Mouse (Mus musculus) liver, embryonic 14.5 days (tissue): ENCODE measurements at regions not wholly inside any gene's neighbourhood (a gene's known extent, or its start where the extent isn't known, plus 50 kb on each side); places are given as distances from the start of the nearest gene placed in this dataset.

ENCODE experiments used
- CTCF ChIP-seq: IDR thresholded peaks from 2 replicates; pipeline ENCODE4 v1.5.1; 2016; ENCODE audit warnings: antibody characterized with exemption, low read depth, control low read depth
- EP300 ChIP-seq: IDR thresholded peaks from 2 replicates; pipeline ENCODE4 v1.6.1; 2016; ENCODE audit warnings: antibody characterized with exemption, low read depth

DNA sequence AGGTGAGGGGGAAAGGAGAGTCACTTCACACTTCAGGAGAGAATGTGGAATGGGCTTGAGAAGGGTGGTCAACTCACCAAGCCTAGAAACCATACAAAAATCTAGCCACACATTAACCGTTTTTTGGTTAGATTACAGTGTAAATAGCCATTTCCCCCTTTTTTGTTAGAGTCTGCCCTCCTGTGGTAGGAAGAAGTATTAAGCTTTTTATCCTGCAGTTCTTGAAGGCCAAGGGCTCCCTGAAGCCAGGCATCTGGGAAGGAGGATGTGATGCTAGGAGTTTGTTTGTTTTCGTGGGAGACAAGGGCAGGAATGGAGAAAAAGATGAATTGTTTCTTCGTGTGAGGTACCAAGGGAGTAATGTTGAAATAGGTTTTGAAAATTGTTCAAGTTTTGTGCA lies 73.5 kb upstream of the Ccdc160 start:
- TF ChIP-seq CTCF (peak; percentile 17; the same call in 1 of the 2 replicates), EP300 (no peak)
